Mouse (Mus musculus) heart, adult 2 months (tissue): ENCODE data around the gene Faf1.

Experiments
- CTCF ChIP-seq: fragments of 200-600 bp; IDR thresholded peaks from 2 replicates; pipeline ENCODE4 v1.8.1; 2022; ENCODE audit warnings: antibody characterized with exemption, mild to moderate bottlenecking, moderate library complexity
- POLR2A ChIP-seq: fragments of 200-500 bp; IDR thresholded peaks from 2 replicates; pipeline ENCODE4 v1.6.1; 2011; ENCODE audit warnings: mild to moderate bottlenecking, low read depth, low read length, control low read depth; ENCODE audit not compliant: insufficient read depth

- TF ChIP-seq POLR2A (no peak), CTCF (no peak)
These were observed 113.1 kb downstream of the Faf1 start for GRCm38 (mm10) chr4:109789347-109790001.
